8 mouse cellular contexts compared by ENCODE assay signal in the genomic region with DNA sequence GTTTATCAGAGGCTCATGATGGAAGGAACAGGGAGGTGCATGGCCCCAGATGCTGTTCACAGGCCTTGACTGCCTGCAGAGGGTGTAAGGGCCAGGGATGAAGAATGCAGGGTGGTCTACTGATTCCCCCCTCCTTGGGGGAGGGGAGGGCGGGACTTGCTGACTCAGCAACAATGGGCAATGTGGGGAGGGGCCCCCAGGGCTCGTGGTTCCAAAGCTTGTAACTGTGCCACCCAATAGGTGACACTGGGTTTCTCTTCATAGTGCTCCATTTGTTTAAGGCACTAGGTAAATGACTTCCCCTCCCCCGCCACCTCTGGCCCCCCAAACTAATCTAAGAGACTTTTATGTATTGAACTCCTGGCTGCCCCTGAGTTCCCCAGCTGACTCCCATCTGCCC. TPM values are rescaled to one million over a fixed set of nuclear protein-coding genes. Genes with fewer than 3 reads are reported as not detected.
DNase-seq lines count a peak whose midpoint lies in the region; ATAC-seq lines count a peak whose summit lies in the region.

No protein-coding gene starts in this region.

- ATAC-seq in kidney, embryonic 15.5 days (replicated peaks; ENCODE audit: low FRiP score) = no peak
- ATAC-seq in hindbrain, embryonic 15.5 days (ENCODE audit: low FRiP score, low read depth) = no peak
- no peak for ATAC-seq in midbrain, embryonic 14.5 days (ENCODE audit: low FRiP score, low TSS enrichment)

- H3K36me3 ChIP-seq in kidney, embryonic 15.5 days = no peaks in the 10 kb centered on the region
- H3K36me3 ChIP-seq in embryonic facial prominence, embryonic 10.5 days (replicated peaks) = peaks cover 34% of the 10 kb centered on the region
- no peaks in the 10 kb centered on the region for H3K36me3 ChIP-seq in hindbrain, embryonic 15.5 days
- no peaks in the 10 kb centered on the region for H3K36me3 ChIP-seq in midbrain, embryonic 14.5 days (ENCODE audit: control insufficient read depth, insufficient read depth, low read length)

- no peak overlapping the region for H3K27ac ChIP-seq in kidney, embryonic 15.5 days
- 0 out of 2 replicates have a peak overlapping the region, but pooled peaks have one; percentile 85 for H3K27ac ChIP-seq in embryonic facial prominence, embryonic 10.5 days (replicated peaks)
- no peak overlapping the region for H3K27ac ChIP-seq in hindbrain, embryonic 15.5 days (replicated peaks)
- no peak overlapping the region for H3K27ac ChIP-seq in midbrain, embryonic 14.5 days (replicated peaks; ENCODE audit: low read depth, low read length)

- H3K4me3 ChIP-seq in kidney, embryonic 15.5 days (replicated peaks) = peak overlapping the region; percentile 84
- peak overlapping the region; percentile 69 for H3K4me3 ChIP-seq in embryonic facial prominence, embryonic 10.5 days
- peak overlapping the region; percentile 95 for H3K4me3 ChIP-seq in hindbrain, embryonic 15.5 days
- peak overlapping the region; percentile 87 for H3K4me3 ChIP-seq in midbrain, embryonic 14.5 days (replicated peaks; ENCODE audit: low read depth, low read length)

- 41% methylated on average over 3 of the region's 3 CpGs for WGBS in kidney, embryonic 15.5 days
- WGBS in embryonic facial prominence, embryonic 10.5 days = 58% methylated on average over 3 of the region's 3 CpGs
- WGBS in hindbrain, embryonic 15.5 days = 56% methylated on average over 3 of the region's 3 CpGs
- WGBS in midbrain, embryonic 14.5 days = 30% methylated on average over 3 of the region's 3 CpGs

- peaks cover 85% of the 10 kb centered on the region for H3K4me1 ChIP-seq in kidney, embryonic 15.5 days
- peaks cover 72% of the 10 kb centered on the region for H3K4me1 ChIP-seq in embryonic facial prominence, embryonic 10.5 days
- H3K4me1 ChIP-seq in hindbrain, embryonic 15.5 days (replicated peaks) = peaks cover 72% of the 10 kb centered on the region
- peaks cover 52% of the 10 kb centered on the region for H3K4me1 ChIP-seq in midbrain, embryonic 14.5 days (ENCODE audit: control insufficient read depth, insufficient read depth, low read length)

- no peaks in the 10 kb centered on the region for H3K9me3 ChIP-seq in kidney, embryonic 15.5 days (replicated peaks)
- H3K9me3 ChIP-seq in embryonic facial prominence, embryonic 10.5 days = no peaks in the 10 kb centered on the region
- H3K9me3 ChIP-seq in hindbrain, embryonic 15.5 days = no peaks in the 10 kb centered on the region
- H3K9me3 ChIP-seq in midbrain, embryonic 14.5 days (ENCODE audit: control insufficient read depth, low read length) = no peaks in the 10 kb centered on the region

- no peak for DNase-seq in kidney, postnatal 14 days
- no peak for DNase-seq in embryonic facial prominence, embryonic 10.5 days (ENCODE audit: low spot score)
- no peak for DNase-seq in midbrain, embryonic 14.5 days
- no peak for DNase-seq in adrenal gland, postnatal 10 days
- no peak for DNase-seq in urinary bladder, adult 18-20 months (ENCODE audit: low spot score in 2 of 2)
- DNase-seq in frontal cortex, postnatal 36 days (ENCODE audit: low spot score in 2 of 2) = no peak

- H3K27me3 ChIP-seq in kidney, embryonic 15.5 days = no peaks in the 10 kb centered on the region
- peaks cover 32% of the 10 kb centered on the region for H3K27me3 ChIP-seq in embryonic facial prominence, embryonic 10.5 days (replicated peaks; ENCODE audit: low read depth, poor library complexity, severe bottlenecking)
- no peaks in the 10 kb centered on the region for H3K27me3 ChIP-seq in hindbrain, embryonic 15.5 days
- H3K27me3 ChIP-seq in midbrain, embryonic 14.5 days (ENCODE audit: control insufficient read depth, insufficient read depth, low read length) = no peaks in the 10 kb centered on the region

- H3K9ac ChIP-seq in kidney, embryonic 15.5 days = peak overlapping the region; percentile 75; the same call in 1 of the 2 replicates
- H3K9ac ChIP-seq in hindbrain, embryonic 15.5 days = peak overlapping the region; percentile 84
- H3K9ac ChIP-seq in midbrain, embryonic 14.5 days (replicated peaks; ENCODE audit: low read length) = peak overlapping the region; percentile 80

- H3K4me2 ChIP-seq in kidney, embryonic 15.5 days = peak overlapping the region; percentile 89
- H3K4me2 ChIP-seq in hindbrain, embryonic 15.5 days = peak overlapping the region; percentile 86
- peak overlapping the region; percentile 96 for H3K4me2 ChIP-seq in midbrain, embryonic 14.5 days (ENCODE audit: low read length)

RNA-seq across cellular contexts. Expression of a gene that starts 2.5 kb away (rescaled TPM):
- 7.2 and 7.5 TPM in 2 replicates for polyA plus RNA-seq in kidney, embryonic 15.5 days (2015; fragmentation: Nextera tagmentation; extraction: Ambion mirVana)
- polyA plus RNA-seq in embryonic facial prominence, embryonic 10.5 days (2016; fragmentation: Nextera tagmentation; extraction: Ambion mirVana) = 3.9 and 4.5 TPM in 2 replicates
- 31.0 and 31.3 TPM in 2 replicates for polyA plus RNA-seq in hindbrain, embryonic 15.5 days (2015; fragmentation: Nextera tagmentation; extraction: Ambion mirVana)
- 18.2 and 18.5 TPM in 2 replicates for polyA plus RNA-seq in midbrain, embryonic 14.5 days (2014; fragmentation: Nextera tagmentation; extraction: Ambion mirVana)
- total RNA-seq in adrenal gland, postnatal 10 days (2021) = 10 to 100 TPM; 56.2 to 62.9 TPM
